Mouse (Mus musculus) hindbrain, embryonic 10.5 days (tissue): ENCODE data around the gene Kbtbd7. TPM values are rescaled to one million over a fixed set of nuclear protein-coding genes. Genes with fewer than 3 reads are reported as not detected.
A peak's percentile ranks its signal among the peaks of the same experiment; 100 is the strongest.
"Not testable (repeated sequence)": the region's sequence is repeated elsewhere in the genome, so short reads cannot be mapped to it uniquely, and the experiment has no call there.

Experiments used
- DNase-seq: peaks from one replicate; pipeline ENCODE4 v3.0.0-alpha.2; 2017; ENCODE audit warnings: low spot score
- H3K27ac ChIP-seq: fragments of 300-500 bp; sonication (generic); 2 replicates; pipeline ENCODE4 v1.5.1; 2016; ENCODE audit warnings: mild to moderate bottlenecking, moderate library complexity
- H3K27me3 ChIP-seq: fragments of 300-500 bp; sonication (generic); 2 replicates; pipeline ENCODE4 v1.6.1; 2016; ENCODE audit warnings: mild to moderate bottlenecking; ENCODE audit not compliant: poor library complexity, insufficient read depth, severe bottlenecking
- H3K36me3 ChIP-seq: fragments of 300-500 bp; sonication (generic); 2 replicates; pipeline ENCODE4 v1.6.1; 2016; ENCODE audit warnings: mild to moderate bottlenecking, moderate library complexity
- H3K4me1 ChIP-seq: fragments of 300-500 bp; sonication (generic); replicated peaks from 2 replicates; pipeline ENCODE4 v1.6.1; 2016; ENCODE audit warnings: mild to moderate bottlenecking
- H3K4me3 ChIP-seq: fragments of 300-500 bp; sonication (generic); 2 replicates; pipeline ENCODE4 v1.5.1; 2016; ENCODE audit warnings: mild to moderate bottlenecking, moderate library complexity
- H3K9me3 ChIP-seq: fragments of 300-500 bp; sonication (generic); 2 replicates; pipeline ENCODE4 v1.6.1; 2016; ENCODE audit warnings: mild to moderate bottlenecking, moderate library complexity
- WGBS: fragments of 180-500 bp; shearing (Covaris S2); methylation state at CpG from one replicate; pipeline ENCODE4 v1.1.7; 2016; 5-methylcytosine and 5-hydroxymethylcytosine counted together
- polyA plus RNA-seq: library from polyadenylated mRNA; unstranded; fragments of >200 nt; fragmentation: Nextera tagmentation; extraction: Ambion mirVana; gene quantifications from 2 replicates; pipeline ENCODE4 v1.2.1, GENCODE M21; 2016

Gene Kbtbd7
- polyA plus RNA-seq, 1 experiment from 2014 or later: 11.1 TPM

- H3K9me3 ChIP-seq: no peaks in the 10 kb centered on the region
- no peak for DNase-seq
- no peak overlapping the region for H3K4me3 ChIP-seq
- peaks cover 47% of the 10 kb centered on the region for H3K36me3 ChIP-seq
- H3K27ac ChIP-seq: no peak overlapping the region
- H3K4me1 ChIP-seq: no peaks in the 10 kb centered on the region
- H3K27me3 ChIP-seq: no peaks in the 10 kb centered on the region
- 86% methylated on average over 6 of the region's 6 CpGs for WGBS
Observed at GRCm38 (mm10) chr14:79413121-79413520, 13.2 kb upstream of the Kbtbd7 start.

GRCm38 (mm10) chr14:79420083-79420685 lies 6.1 kb upstream of the Kbtbd7 start:
- WGBS: 26% methylated on average over 20 of the region's 20 CpGs
- H3K36me3 ChIP-seq: peaks cover 17% of the 10 kb centered on the region; the same call in 1 of the 2 replicates
- peak overlapping the region; percentile 29 for H3K4me3 ChIP-seq
- peak; percentile 76 for DNase-seq
- peaks cover 20% of the 10 kb centered on the region for H3K4me1 ChIP-seq
- H3K9me3 ChIP-seq: no peaks in the 10 kb centered on the region
- peak overlapping the region; percentile 77 for H3K27ac ChIP-seq
- H3K27me3 ChIP-seq: no peaks in the 10 kb centered on the region

- H3K27ac ChIP-seq: peak overlapping the region; percentile 91
- 48% methylated on average over 14 of the region's 59 CpGs for whole genome bisulfite sequencing
- DNase-seq: not testable (repeated sequence)
Observed at GRCm38 (mm10) chr14:79426730-79427365, 537 bp downstream of the Kbtbd7 start.

GRCm38 (mm10) chr14:79434068-79434467 lies 7.8 kb downstream of the Kbtbd7 start:
- no peak overlapping the region for H3K4me3 ChIP-seq
- H3K27me3 ChIP-seq: no peaks in the 10 kb centered on the region
- 0 out of 2 replicates have a peak, but pooled peaks cover 6% of the 10 kb centered on the region for H3K9me3 ChIP-seq
- DNase-seq: no peak
- 80% methylated on average over 1 of the region's 1 CpGs for WGBS
- 0 out of 2 replicates have a peak, but pooled peaks cover 3% of the 10 kb centered on the region for H3K36me3 ChIP-seq
- H3K4me1 ChIP-seq: no peaks in the 10 kb centered on the region
- H3K27ac ChIP-seq: no peak overlapping the region

More at GRCm38 (mm10) chr14:79426730-79427365, 537 bp downstream of the Kbtbd7 start:
- Histone ChIP-seq H3K9me3 (peaks cover 19% of the 10 kb centered on the region), H3K4me3 (peak overlapping the region; percentile 60), H3K36me3 (peaks cover 24% of the 10 kb centered on the region)
- H3K27me3 ChIP-seq, H3K4me1 ChIP-seq: not testable (repeated sequence)

GRCm38 (mm10) chr14:79440655-79441054 lies 14.3 kb downstream of the Kbtbd7 start:
- no peak overlapping the region for H3K27ac ChIP-seq
- H3K4me1 ChIP-seq: peaks cover 16% of the 10 kb centered on the region
- WGBS: 88% methylated on average over 2 of the region's 2 CpGs
- no peaks in the 10 kb centered on the region for H3K27me3 ChIP-seq
- H3K36me3 ChIP-seq: no peaks in the 10 kb centered on the region
- no peak for DNase-seq
- no peak overlapping the region for H3K4me3 ChIP-seq
- H3K9me3 ChIP-seq: peaks cover 6% of the 10 kb centered on the region; the same call in 1 of the 2 replicates

GRCm38 (mm10) chr14:79441441-79441840 lies 15.1 kb downstream of the Kbtbd7 start:
- WGBS: 89% methylated on average over 5 of the region's 5 CpGs
- Histone ChIP-seq H3K36me3 (no peaks in the 10 kb centered on the region), H3K4me1 (peaks cover 16% of the 10 kb centered on the region), H3K27me3 (no peaks in the 10 kb centered on the region), H3K27ac (no peak overlapping the region), H3K9me3 (peaks cover 6% of the 10 kb centered on the region; the same call in 1 of the 2 replicates), H3K4me3 (no peak overlapping the region)
- no peak for DNase-seq

GRCm38 (mm10) chr14:79444601-79445000 lies 18.3 kb downstream of the Kbtbd7 start:
- H3K4me1 ChIP-seq: peaks cover 16% of the 10 kb centered on the region
- no peak overlapping the region for H3K4me3 ChIP-seq
- H3K9me3 ChIP-seq: peaks cover 3% of the 10 kb centered on the region; the same call in 1 of the 2 replicates
- no peaks in the 10 kb centered on the region for H3K36me3 ChIP-seq
- no peaks in the 10 kb centered on the region for H3K27me3 ChIP-seq
- H3K27ac ChIP-seq: no peak overlapping the region
- no peak for DNase-seq
- 86% methylated on average over 9 of the region's 9 CpGs for WGBS

- H3K27me3 ChIP-seq: no peaks in the 10 kb centered on the region
- peak; percentile 35 for DNase-seq
- H3K36me3 ChIP-seq: no peaks in the 10 kb centered on the region
- 39% methylated on average over 16 of the region's 16 CpGs for WGBS
- H3K9me3 ChIP-seq: no peaks in the 10 kb centered on the region
- H3K4me3 ChIP-seq: peak overlapping the region; percentile 35
- peak overlapping the region; percentile 62 for H3K27ac ChIP-seq
- H3K4me1 ChIP-seq: peaks cover 16% of the 10 kb centered on the region
Observed at GRCm38 (mm10) chr14:79445055-79445620, 18.8 kb downstream of the Kbtbd7 start.

- 17% methylated on average over 43 of the region's 89 CpGs for WGBS
- not testable (repeated sequence) for H3K27me3 ChIP-seq, H3K36me3 ChIP-seq, H3K4me1 ChIP-seq
- peaks cover 15% of the 10 kb centered on the region for H3K9me3 ChIP-seq
- H3K27ac ChIP-seq: peak within 1 kb of the TSS; percentile 90
- peak; percentile 89 for DNase-seq
- peak within 1 kb of the TSS; percentile 63 for H3K4me3 ChIP-seq
Observed at GRCm38 (mm10) chr14:79451681-79452590, 25.6 kb downstream of the Kbtbd7 start, which contains the start of gene Kbtbd6. Kbtbd6 (plus strand) TSS chr14:79451835.

- H3K27me3 ChIP-seq, H3K4me3 ChIP-seq, H3K36me3 ChIP-seq, H3K4me1 ChIP-seq, DNase-seq, H3K27ac ChIP-seq: not testable (repeated sequence)
- WGBS: 98% methylated on average over 8 of the region's 10 CpGs
- peaks cover 15% of the 10 kb centered on the region for H3K9me3 ChIP-seq
Observed at GRCm38 (mm10) chr14:79452591-79452934, 26.3 kb downstream of the Kbtbd7 start.

- Histone ChIP-seq H3K4me1 (no peaks in the 10 kb centered on the region), H3K27ac (no peak overlapping the region), H3K4me3 (no peak overlapping the region), H3K36me3 (peaks cover 56% of the 10 kb centered on the region), H3K27me3 (no peaks in the 10 kb centered on the region), H3K9me3 (0 out of 2 replicates have a peak, but pooled peaks cover 4% of the 10 kb centered on the region)
- no peak for DNase-seq
- WGBS: 88% methylated on average over 1 of the region's 1 CpGs
Observed at GRCm38 (mm10) chr14:79460401-79460800, 34.1 kb downstream of the Kbtbd7 start.

GRCm38 (mm10) chr14:79460988-79461387 lies 34.7 kb downstream of the Kbtbd7 start:
- Histone ChIP-seq H3K9me3 (0 out of 2 replicates have a peak, but pooled peaks cover 4% of the 10 kb centered on the region), H3K4me1 (no peaks in the 10 kb centered on the region), H3K27me3 (no peaks in the 10 kb centered on the region), H3K4me3 (no peak overlapping the region), H3K27ac (no peak overlapping the region), H3K36me3 (peaks cover 62% of the 10 kb centered on the region)
- DNase-seq: no peak
- WGBS: 93% methylated on average over 4 of the region's 4 CpGs
